Mouse (Mus musculus) kidney, embryonic 14.5 days (tissue): ENCODE measurements around the gene Nectin1. TPM values are rescaled to one million over a fixed set of nuclear protein-coding genes. Genes with fewer than 3 reads are reported as not detected.

Experiments used
- ATAC-seq: fragments of 200-750 bp; cut with Nextera tagmentation; 2 replicates; pipeline ENCODE4 v1.8.0; 2017; ENCODE audit warnings: moderate number of reproducible peaks, mild to moderate bottlenecking, moderate TSS enrichment, moderate library complexity; ENCODE audit not compliant: low FRiP score, low TSS enrichment
- H3K27ac ChIP-seq: fragments of 300-500 bp; sonication (generic); 2 replicates; pipeline ENCODE4 v1.5.1; 2014; ENCODE audit warnings: low read depth, mild to moderate bottlenecking, low read length, moderate library complexity, mixed read lengths
- H3K27me3 ChIP-seq: fragments of 300-500 bp; sonication (generic); 2 replicates; pipeline ENCODE4 v1.6.1; 2014; ENCODE audit warnings: mild to moderate bottlenecking, low read length; ENCODE audit not compliant: control insufficient read depth, insufficient read depth
- H3K36me3 ChIP-seq: fragments of 300-500 bp; sonication (generic); 2 replicates; pipeline ENCODE4 v1.6.1; 2014; ENCODE audit warnings: low read length, mixed read lengths; ENCODE audit not compliant: control insufficient read depth, insufficient read depth
- H3K4me1 ChIP-seq: fragments of 300-500 bp; sonication (generic); 2 replicates; pipeline ENCODE4 v1.6.1; 2014; ENCODE audit warnings: low read length, mixed read lengths; ENCODE audit not compliant: control insufficient read depth, insufficient read depth
- H3K4me2 ChIP-seq: fragments of 300-500 bp; sonication (generic); replicated peaks from 2 replicates; pipeline ENCODE4 v1.6.1; 2014; ENCODE audit warnings: low read depth, mild to moderate bottlenecking, low read length
- H3K4me3 ChIP-seq: fragments of 300-500 bp; sonication (generic); 2 replicates; pipeline ENCODE4 v1.5.1; 2014; ENCODE audit warnings: mild to moderate bottlenecking, low read length
- H3K9ac ChIP-seq: fragments of 300-500 bp; sonication (generic); 2 replicates; pipeline ENCODE4 v1.6.1; 2014; ENCODE audit warnings: low read depth, mild to moderate bottlenecking, low read length, moderate library complexity
- H3K9me3 ChIP-seq: fragments of 300-500 bp; sonication (generic); 2 replicates; pipeline ENCODE4 v1.6.1; 2016; ENCODE audit warnings: low read length; ENCODE audit not compliant: control insufficient read depth
- WGBS: fragments of 180-500 bp; shearing (Covaris S2); extraction: QIAGEN DNeasy Blood & Tissue Kit; methylation state at CpG from one replicate; pipeline ENCODE4 v1.1.7; 2014; 5-methylcytosine and 5-hydroxymethylcytosine counted together
- polyA plus RNA-seq: library from polyadenylated mRNA; unstranded; fragments of >200 nt; fragmentation: Nextera tagmentation; extraction: Ambion mirVana; gene quantifications from 2 replicates; pipeline ENCODE4 v1.2.1, GENCODE M21; 2014

The Nectin1 gene
- polyA plus RNA-seq, 1 experiment from 2014 or later: 6.8 TPM

DNA sequence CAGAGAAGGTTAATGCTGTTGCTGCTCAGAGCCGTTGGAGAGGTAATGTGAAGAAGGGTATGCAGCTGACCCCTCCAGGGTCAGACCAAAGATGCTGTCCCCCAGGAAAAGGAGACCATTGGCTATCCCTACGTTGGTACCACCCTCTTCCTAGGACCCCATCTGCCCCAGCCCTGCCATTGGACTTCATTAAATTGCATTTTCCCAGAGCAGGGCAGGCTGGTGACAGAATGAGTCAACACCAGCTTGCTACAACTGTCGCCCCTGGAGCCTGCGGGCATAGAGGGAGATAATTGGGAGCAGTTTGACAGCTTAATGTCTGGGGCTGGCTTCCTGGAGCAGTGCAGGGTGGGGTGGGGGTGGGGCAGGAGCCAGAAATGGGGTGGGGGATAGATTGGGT, 25.0 kb downstream of the Nectin1 start:
- WGBS: 15% methylated on average over 4 of the region's 4 CpGs
- ATAC-seq: no peak
- 0 out of 2 replicates have a peak, but pooled peaks cover 6% of the 10 kb centered on the region for H3K4me1 ChIP-seq
- no peak overlapping the region for H3K4me2 ChIP-seq
- H3K27me3 ChIP-seq: no peaks in the 10 kb centered on the region
- H3K4me3 ChIP-seq: no peak overlapping the region
- H3K27ac ChIP-seq: no peak overlapping the region
- no peak overlapping the region for H3K9ac ChIP-seq
- no peaks in the 10 kb centered on the region for H3K9me3 ChIP-seq
- no peaks in the 10 kb centered on the region for H3K36me3 ChIP-seq

DNA sequence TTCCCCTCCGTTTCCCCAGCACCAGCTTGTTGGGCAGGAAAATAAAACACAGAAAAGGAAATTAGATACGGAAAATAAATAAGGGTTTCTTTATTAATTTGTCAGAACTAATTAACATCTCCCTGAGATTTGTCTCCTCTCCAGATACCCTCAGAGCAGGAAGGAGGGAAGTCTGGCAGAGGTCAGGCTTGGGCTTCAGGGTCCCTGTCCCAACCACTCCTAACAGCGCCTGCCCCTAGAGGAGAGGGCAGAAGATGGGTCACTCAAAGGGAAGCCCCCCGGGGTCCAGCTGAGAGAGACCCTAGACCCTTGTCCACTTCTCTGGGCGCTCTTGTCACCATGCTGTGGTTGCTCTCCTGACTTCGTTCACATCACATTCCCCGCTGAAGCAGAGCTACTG, 25.4 kb downstream of the Nectin1 start:
- 64% methylated on average over 7 of the region's 7 CpGs for WGBS
- Histone ChIP-seq H3K4me3 (no peak overlapping the region), H3K27me3 (no peaks in the 10 kb centered on the region), H3K9me3 (no peaks in the 10 kb centered on the region), H3K27ac (no peak overlapping the region), H3K9ac (no peak overlapping the region), H3K36me3 (no peaks in the 10 kb centered on the region), H3K4me2 (no peak overlapping the region), H3K4me1 (0 out of 2 replicates have a peak, but pooled peaks cover 6% of the 10 kb centered on the region)
- no peak for ATAC-seq

DNA sequence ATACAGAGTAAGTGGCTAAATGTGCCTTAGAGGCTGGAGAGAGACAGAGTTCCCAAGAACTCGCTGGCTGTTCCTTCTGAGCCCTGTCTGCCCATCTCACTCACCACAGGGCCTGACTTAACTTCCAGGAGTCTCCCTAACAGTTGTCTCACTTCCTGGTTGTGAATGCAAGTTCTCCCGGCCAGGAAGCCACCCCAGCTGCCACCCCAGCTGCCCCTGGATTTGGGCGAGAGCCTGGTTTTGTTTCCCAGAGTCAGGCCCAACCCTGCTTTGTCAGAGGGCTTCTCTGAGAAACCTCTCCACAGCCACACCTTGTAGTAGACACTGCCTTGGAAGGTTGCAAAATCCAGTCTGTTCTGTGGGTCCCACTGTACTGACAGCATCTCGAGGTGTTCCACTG, 26.2 kb downstream of the Nectin1 start:
- H3K4me3 ChIP-seq: no peak overlapping the region
- no peak for ATAC-seq
- H3K27me3 ChIP-seq: no peaks in the 10 kb centered on the region
- WGBS: 77% methylated on average over 4 of the region's 4 CpGs
- H3K9ac ChIP-seq: no peak overlapping the region
- no peaks in the 10 kb centered on the region for H3K9me3 ChIP-seq
- H3K4me1 ChIP-seq: 0 out of 2 replicates have a peak, but pooled peaks cover 6% of the 10 kb centered on the region
- H3K36me3 ChIP-seq: no peaks in the 10 kb centered on the region
- no peak overlapping the region for H3K27ac ChIP-seq
- no peak overlapping the region for H3K4me2 ChIP-seq

DNA sequence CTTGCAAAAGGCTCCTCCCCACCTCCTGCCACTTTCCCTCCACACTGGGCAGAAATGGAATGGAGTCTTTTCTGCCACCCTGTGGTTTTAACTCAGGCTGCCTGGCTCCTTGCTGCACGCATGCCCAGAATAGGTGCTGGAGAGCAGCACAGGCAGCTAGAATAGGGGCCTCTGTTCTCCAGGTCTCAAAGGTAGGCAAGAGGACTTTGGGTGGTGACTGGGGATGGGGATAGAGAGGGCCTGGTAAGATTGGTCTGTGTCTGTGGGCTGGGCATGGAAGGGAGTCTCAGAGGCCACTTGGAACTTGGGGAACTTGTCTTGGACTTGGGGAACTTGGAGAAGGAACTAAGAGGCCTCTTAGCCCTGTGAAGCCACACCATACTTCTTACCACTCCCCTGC, 27.3 kb downstream of the Nectin1 start:
- no peak overlapping the region for H3K27ac ChIP-seq
- H3K36me3 ChIP-seq: no peaks in the 10 kb centered on the region
- peaks cover 8% of the 10 kb centered on the region; the same call in 1 of the 2 replicates for H3K4me1 ChIP-seq
- no peaks in the 10 kb centered on the region for H3K9me3 ChIP-seq
- WGBS: 86% methylated on average over 1 of the region's 1 CpGs
- H3K4me2 ChIP-seq: no peak overlapping the region
- H3K9ac ChIP-seq: no peak overlapping the region
- no peak for ATAC-seq
- H3K27me3 ChIP-seq: no peaks in the 10 kb centered on the region
- H3K4me3 ChIP-seq: no peak overlapping the region

DNA sequence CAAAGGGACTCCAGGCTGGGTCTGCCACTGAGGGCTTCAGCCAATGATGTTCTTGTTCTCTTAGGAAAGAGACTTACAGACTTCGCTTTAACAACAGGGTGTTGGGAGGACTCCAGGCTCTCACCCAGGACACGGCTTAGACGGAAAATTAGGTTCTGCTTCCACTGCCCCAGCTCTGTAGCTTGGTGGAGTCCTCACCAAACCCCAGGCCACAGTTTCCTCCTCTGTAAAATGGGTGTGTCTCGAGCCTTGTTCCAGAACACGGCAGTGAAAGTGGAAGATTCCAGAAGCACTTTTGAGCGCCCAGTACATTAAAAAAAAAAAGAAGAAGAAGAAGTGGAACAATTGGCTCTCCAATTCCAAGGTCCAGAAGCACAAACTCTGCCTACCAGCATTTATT, 28.7 kb downstream of the Nectin1 start:
- H3K9me3 ChIP-seq: no peaks in the 10 kb centered on the region
- no peaks in the 10 kb centered on the region for H3K36me3 ChIP-seq
- no peak overlapping the region for H3K4me2 ChIP-seq
- peaks cover 8% of the 10 kb centered on the region; the same call in 1 of the 2 replicates for H3K4me1 ChIP-seq
- no peaks in the 10 kb centered on the region for H3K27me3 ChIP-seq
- H3K4me3 ChIP-seq: no peak overlapping the region
- no peak overlapping the region for H3K9ac ChIP-seq
- H3K27ac ChIP-seq: no peak overlapping the region
- ATAC-seq: no peak
- WGBS: 84% methylated on average over 6 of the region's 6 CpGs

DNA sequence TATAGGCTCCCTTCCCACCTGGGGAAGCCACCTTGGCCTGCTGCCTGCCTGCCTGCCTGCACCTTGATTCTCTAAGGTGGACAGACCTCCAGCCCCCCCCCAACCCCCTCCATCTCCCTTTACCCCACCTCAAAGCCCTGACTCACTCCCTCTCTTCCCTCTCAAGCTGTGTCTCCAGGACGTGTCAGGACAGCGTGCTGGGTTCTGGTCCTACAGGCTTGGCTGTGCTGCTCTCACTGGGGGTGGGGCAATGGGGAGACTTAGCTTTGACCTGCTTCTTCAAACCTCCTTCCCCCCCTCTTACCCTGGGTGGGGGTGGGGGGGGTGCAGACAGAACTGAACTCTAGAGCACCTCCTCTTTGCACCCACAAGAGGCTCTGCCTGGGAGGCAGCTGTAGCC, 29.7 kb downstream of the Nectin1 start:
- 81% methylated on average over 2 of the region's 2 CpGs for WGBS
- Histone ChIP-seq H3K36me3 (no peaks in the 10 kb centered on the region), H3K4me1 (peaks cover 8% of the 10 kb centered on the region; the same call in 1 of the 2 replicates), H3K9ac (no peak overlapping the region), H3K4me3 (no peak overlapping the region), H3K4me2 (no peak overlapping the region), H3K9me3 (no peaks in the 10 kb centered on the region), H3K27me3 (no peaks in the 10 kb centered on the region), H3K27ac (no peak overlapping the region)
- no peak for ATAC-seq

DNA sequence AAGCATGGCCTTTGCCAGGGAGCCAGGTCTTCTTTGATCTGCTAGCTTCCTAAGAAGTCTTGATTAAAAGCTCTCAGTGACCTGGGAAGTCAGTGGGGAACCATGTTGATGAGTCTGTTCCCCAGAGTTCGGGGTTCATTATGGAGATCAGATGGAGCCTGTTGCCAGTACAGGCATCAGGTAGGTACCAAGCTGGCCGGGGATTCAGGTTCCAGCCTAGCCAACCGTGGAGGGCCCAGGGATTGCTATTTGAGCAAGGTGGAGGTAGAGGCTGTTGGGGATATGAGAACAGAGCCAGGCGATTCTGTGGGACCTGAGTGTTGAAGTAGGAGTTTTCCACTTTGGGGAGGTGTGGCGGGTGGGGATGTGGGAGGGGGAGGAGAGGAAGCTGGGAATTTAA, 30.6 kb downstream of the Nectin1 start:
- Histone ChIP-seq H3K9me3 (no peaks in the 10 kb centered on the region), H3K4me1 (peaks cover 5% of the 10 kb centered on the region; the same call in 1 of the 2 replicates), H3K4me2 (no peak overlapping the region), H3K4me3 (no peak overlapping the region), H3K27me3 (no peaks in the 10 kb centered on the region), H3K9ac (no peak overlapping the region), H3K36me3 (no peaks in the 10 kb centered on the region), H3K27ac (no peak overlapping the region)
- ATAC-seq: no peak
- WGBS: 57% methylated on average over 5 of the region's 5 CpGs

DNA sequence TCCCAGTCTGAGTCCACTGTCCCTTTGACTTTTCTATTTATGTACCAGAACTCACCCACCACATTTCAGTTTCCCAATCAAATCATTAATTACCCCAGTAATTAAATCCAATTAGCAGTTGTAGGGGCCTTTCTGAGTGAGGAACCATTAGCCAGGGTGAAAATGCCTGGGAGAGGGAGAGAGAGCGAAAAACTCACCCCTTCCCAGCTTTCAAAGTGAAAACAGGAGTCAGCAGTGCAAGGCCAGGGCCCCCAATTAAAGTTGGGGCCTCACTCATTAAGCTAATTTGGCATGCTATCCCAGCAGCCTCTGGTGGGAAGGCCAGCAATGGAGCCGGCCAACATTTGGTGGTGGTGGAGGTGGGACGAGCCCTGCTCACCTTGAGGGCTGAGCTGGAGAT, 32.4 kb downstream of the Nectin1 start:
- H3K4me2 ChIP-seq: no peak overlapping the region
- 57% methylated on average over 3 of the region's 3 CpGs for WGBS
- peaks cover 5% of the 10 kb centered on the region; the same call in 1 of the 2 replicates for H3K4me1 ChIP-seq
- no peak for ATAC-seq
- H3K9ac ChIP-seq: no peak overlapping the region
- H3K27ac ChIP-seq: no peak overlapping the region
- H3K36me3 ChIP-seq: no peaks in the 10 kb centered on the region
- H3K9me3 ChIP-seq: no peaks in the 10 kb centered on the region
- H3K27me3 ChIP-seq: no peaks in the 10 kb centered on the region; the same call in 1 of the 2 replicates
- H3K4me3 ChIP-seq: no peak overlapping the region

DNA sequence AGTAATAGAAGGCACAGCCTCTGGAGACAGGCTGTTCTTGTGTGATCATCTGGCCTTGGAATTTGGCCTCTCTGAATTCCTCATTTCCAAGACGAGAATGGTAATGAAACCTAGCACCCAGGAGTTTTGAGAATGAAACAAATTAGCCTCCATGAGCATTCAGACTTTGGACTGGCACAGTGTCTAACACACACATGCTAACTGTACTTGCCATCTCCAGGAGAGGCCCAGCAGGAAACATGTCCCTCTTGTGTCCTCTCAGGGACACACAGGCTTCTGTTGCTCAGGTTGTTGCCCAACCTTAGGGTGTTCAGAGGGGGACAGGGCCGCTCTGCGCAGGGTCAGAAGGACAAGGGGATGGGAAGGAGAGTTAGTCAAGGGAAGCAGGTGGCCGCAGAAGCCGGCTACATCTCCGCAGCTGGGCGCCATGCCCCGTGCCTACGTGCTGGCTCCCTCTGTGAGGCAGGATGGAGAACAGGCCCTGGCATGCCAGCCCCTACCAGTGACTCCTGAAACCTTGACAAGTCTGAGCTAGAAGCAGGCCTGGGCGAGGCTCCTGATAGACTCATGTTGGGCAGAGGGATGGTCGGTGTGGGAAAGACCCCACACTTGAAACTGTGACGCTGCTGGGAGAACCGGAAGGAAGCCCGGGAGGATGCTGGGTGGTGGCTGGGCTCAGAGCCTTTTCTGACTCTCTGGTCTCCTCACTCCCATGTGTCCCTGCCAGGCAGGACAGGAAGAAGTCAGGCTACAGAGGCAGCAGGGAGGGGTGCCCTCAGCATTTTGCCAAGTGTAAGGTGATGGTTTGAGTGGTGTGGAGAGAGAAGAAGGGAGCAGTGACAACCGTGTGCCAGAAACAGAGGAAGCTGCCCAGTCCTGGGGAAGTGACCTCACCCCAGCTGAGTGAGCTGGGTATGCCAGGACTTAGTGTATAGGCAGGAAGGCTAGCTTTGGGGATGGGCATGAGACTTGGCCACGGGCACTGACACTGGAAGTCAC, 33.9 kb downstream of the Nectin1 start:
- no peak overlapping the region for H3K9ac ChIP-seq
- 79% methylated on average over 16 of the region's 16 CpGs for WGBS
- no peaks in the 10 kb centered on the region for H3K9me3 ChIP-seq
- no peak overlapping the region for H3K27ac ChIP-seq
- ATAC-seq: no peak
- no peak overlapping the region for H3K4me3 ChIP-seq
- H3K36me3 ChIP-seq: no peaks in the 10 kb centered on the region
- peaks cover 5% of the 10 kb centered on the region; the same call in 1 of the 2 replicates for H3K4me1 ChIP-seq
- H3K27me3 ChIP-seq: no peaks in the 10 kb centered on the region; the same call in 1 of the 2 replicates
- no peak overlapping the region for H3K4me2 ChIP-seq
